Mouse (Mus musculus) midbrain, embryonic 16.5 days (tissue): ENCODE data around the gene Desi1. TPM values are rescaled to one million over a fixed set of nuclear protein-coding genes. Genes with fewer than 3 reads are reported as not detected.
"Not testable (repeated sequence)": the region's sequence is repeated elsewhere in the genome, so short reads cannot be mapped to it uniquely, and the experiment has no call there.

Experiments used
- ATAC-seq: fragments of 200-750 bp; cut with Nextera tagmentation; 2 replicates; pipeline ENCODE4 v1.8.0; 2017; ENCODE audit warnings: moderate TSS enrichment
- H3K27ac ChIP-seq: fragments of 300-500 bp; sonication (generic); 2 replicates; pipeline ENCODE4 v1.5.1; 2014; ENCODE audit warnings: mild to moderate bottlenecking, low read length, mixed read lengths
- H3K27me3 ChIP-seq: fragments of 300-500 bp; sonication (generic); 2 replicates; pipeline ENCODE4 v1.6.1; 2014; ENCODE audit warnings: low read depth, low read length, mixed read lengths; ENCODE audit not compliant: control insufficient read depth, insufficient read depth
- H3K36me3 ChIP-seq: fragments of 300-500 bp; sonication (generic); 2 replicates; pipeline ENCODE4 v1.6.1; 2014; ENCODE audit warnings: mild to moderate bottlenecking, low read length, moderate library complexity, mixed read lengths; ENCODE audit not compliant: control insufficient read depth, insufficient read depth
- H3K4me1 ChIP-seq: fragments of 300-500 bp; sonication (generic); 2 replicates; pipeline ENCODE4 v1.6.1; 2014; ENCODE audit warnings: mild to moderate bottlenecking, low read length, mixed read lengths; ENCODE audit not compliant: control insufficient read depth, insufficient read depth
- H3K4me2 ChIP-seq: fragments of 300-500 bp; sonication (generic); 2 replicates; pipeline ENCODE4 v1.6.1; 2014; ENCODE audit warnings: mild to moderate bottlenecking, low read length, mixed read lengths
- H3K4me3 ChIP-seq: fragments of 300-500 bp; sonication (generic); 2 replicates; pipeline ENCODE4 v1.5.1; 2014; ENCODE audit warnings: low read depth, mild to moderate bottlenecking, low read length, moderate library complexity, mixed read lengths
- H3K9ac ChIP-seq: fragments of 300-500 bp; sonication (generic); 2 replicates; pipeline ENCODE4 v1.6.1; 2014; ENCODE audit warnings: low read depth, low read length, mixed read lengths
- H3K9me3 ChIP-seq: fragments of 300-500 bp; sonication (generic); replicated peaks from 2 replicates; pipeline ENCODE4 v1.6.1; 2014; ENCODE audit warnings: mild to moderate bottlenecking, low read length, mixed read lengths; ENCODE audit not compliant: control insufficient read depth, poor library complexity, severe bottlenecking
- WGBS: fragments of 180-500 bp; shearing (Covaris S2); extraction: QIAGEN DNeasy Blood & Tissue Kit; methylation state at CpG from one replicate; pipeline ENCODE4 v1.1.7; 2014; 5-methylcytosine and 5-hydroxymethylcytosine counted together
- polyA plus RNA-seq: library from polyadenylated mRNA; unstranded; fragments of >200 nt; fragmentation: Nextera tagmentation; extraction: Ambion mirVana; gene quantifications from 2 replicates; pipeline ENCODE4 v1.2.1, GENCODE M21; 2015

Desi1 gene
- polyA plus RNA-seq, 1 experiment from 2014 or later: 47.2 TPM

- ATAC-seq: no peak
- H3K27me3 ChIP-seq: no peaks in the 10 kb centered on the region
- H3K27ac ChIP-seq: no peak overlapping the region
- H3K9me3 ChIP-seq: no peaks in the 10 kb centered on the region
- no peak overlapping the region for H3K4me2 ChIP-seq
- H3K9ac ChIP-seq: no peak overlapping the region
- H3K36me3 ChIP-seq: no peaks in the 10 kb centered on the region
- no peaks in the 10 kb centered on the region for H3K4me1 ChIP-seq
- no peak overlapping the region for H3K4me3 ChIP-seq
- 70% methylated on average over 1 of the region's 1 CpGs for WGBS
Measured at GRCm38 (mm10) chr15:81982173-81982572, 51.5 kb downstream of the Desi1 start.

DNA sequence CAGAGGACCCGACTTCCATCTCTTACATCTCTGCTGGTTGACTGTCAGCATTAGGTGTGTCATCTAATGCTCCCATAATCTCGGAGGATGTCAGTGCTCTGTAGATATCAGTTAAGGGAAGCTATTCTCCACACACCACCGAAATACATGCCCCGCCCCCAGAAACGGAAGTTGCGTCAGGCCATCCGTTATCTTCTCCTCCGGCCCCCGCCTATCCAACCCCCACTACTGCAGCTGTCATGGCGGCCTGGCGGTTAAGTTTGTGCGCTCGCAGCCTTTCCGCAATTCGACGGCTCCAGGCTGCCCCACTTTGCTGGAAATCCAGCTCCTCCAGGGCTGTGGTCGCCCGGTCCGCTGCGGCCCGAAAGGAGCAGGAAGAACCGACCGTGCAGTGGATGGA, 53.3 kb downstream of the Desi1 start, which contains the start of gene 1700029P11Rik:
1700029P11Rik (plus strand) TSS at position 220 of the 400 bp plus-strand sequence.
- ATAC-seq: no peak
- no peaks in the 10 kb centered on the region for H3K4me1 ChIP-seq
- no peaks in the 10 kb centered on the region for H3K9me3 ChIP-seq
- no peak within 1 kb of the TSS for H3K27ac ChIP-seq
- H3K27me3 ChIP-seq: no peaks in the 10 kb centered on the region
- no peak within 1 kb of the TSS for H3K9ac ChIP-seq
- no peak within 1 kb of the TSS for H3K4me3 ChIP-seq
- no peaks in the 10 kb centered on the region for H3K36me3 ChIP-seq
- 96% methylated on average over 23 of the region's 23 CpGs for WGBS
- no peak within 1 kb of the TSS for H3K4me2 ChIP-seq

- H3K27ac ChIP-seq, H3K4me3 ChIP-seq, H3K9me3 ChIP-seq, H3K9ac ChIP-seq, H3K4me1 ChIP-seq, H3K4me2 ChIP-seq, H3K27me3 ChIP-seq, H3K36me3 ChIP-seq, ATAC-seq: not testable (repeated sequence)
- WGBS: 93% methylated on average over 8 of the region's 8 CpGs
Measured at GRCm38 (mm10) chr15:81975156-81975555, 58.5 kb downstream of the Desi1 start.

DNA sequence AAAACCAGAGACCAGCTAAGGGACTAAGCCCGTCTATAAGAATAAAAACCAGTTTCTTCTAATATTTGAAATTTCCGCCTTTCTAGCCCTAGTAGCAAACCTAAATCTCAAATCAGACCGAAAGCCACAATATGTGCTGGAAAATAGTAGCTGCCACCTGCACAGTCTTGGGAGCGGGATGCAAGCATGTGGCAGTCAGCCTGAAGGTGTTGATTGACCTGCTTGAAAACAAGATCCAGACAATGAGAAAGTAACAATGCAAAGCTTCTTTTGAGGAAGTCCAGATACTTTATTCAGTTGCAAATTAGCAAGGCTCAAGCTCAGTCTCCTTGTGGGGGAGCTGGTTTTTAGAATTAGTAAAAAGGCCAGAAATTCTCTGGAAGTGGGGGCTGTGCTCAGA, 63.2 kb downstream of the Desi1 start:
- 76% methylated on average over 4 of the region's 4 CpGs for WGBS
- H3K27ac ChIP-seq, H3K4me3 ChIP-seq, H3K36me3 ChIP-seq, ATAC-seq, H3K4me2 ChIP-seq, H3K4me1 ChIP-seq, H3K27me3 ChIP-seq, H3K9ac ChIP-seq, H3K9me3 ChIP-seq: not testable (repeated sequence)

DNA sequence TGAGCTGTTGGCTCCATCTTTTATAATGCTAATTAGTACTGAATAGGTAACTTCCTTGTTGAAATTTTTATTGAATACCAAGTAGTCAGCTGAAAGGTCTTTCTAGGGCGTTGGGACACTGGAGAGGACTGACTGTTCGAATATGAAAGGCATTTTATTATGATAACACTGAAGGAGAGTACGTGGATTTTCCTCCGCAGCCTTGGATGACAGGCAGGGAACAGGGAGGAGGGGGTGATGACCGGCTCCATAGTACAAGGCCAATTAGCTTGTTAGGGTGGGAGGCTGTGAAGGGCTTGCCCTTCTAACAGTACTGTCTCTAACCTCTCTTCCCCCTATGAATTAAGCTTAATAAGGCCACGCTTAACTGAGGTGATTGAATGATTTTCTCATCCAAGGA, 64.0 kb downstream of the Desi1 start:
- H3K4me3 ChIP-seq, H3K9ac ChIP-seq, H3K36me3 ChIP-seq, H3K27me3 ChIP-seq, H3K9me3 ChIP-seq, ATAC-seq, H3K4me1 ChIP-seq, H3K27ac ChIP-seq, H3K4me2 ChIP-seq: not testable (repeated sequence)
- 67% methylated on average over 6 of the region's 6 CpGs for WGBS

DNA sequence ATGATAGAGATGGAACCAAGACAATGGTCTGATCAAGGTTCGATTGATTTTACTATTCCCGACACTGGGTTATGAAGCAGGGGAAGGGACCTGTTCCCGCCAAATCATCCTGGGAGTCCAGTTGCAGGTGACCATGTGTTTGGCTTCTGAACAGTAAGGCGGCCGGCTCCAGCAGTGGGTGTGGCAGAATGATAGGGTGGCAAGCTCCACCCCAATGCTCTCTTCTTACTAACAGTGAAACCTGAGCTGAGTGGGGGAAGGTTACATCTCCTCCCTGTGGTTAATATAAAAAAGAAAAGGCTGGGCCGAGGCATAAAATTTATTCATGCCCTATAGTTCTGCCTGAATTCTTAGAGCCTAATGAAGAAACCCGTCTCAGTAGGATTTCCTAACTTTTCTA, 64.5 kb downstream of the Desi1 start:
- H3K9me3 ChIP-seq: no peaks in the 10 kb centered on the region
- no peaks in the 10 kb centered on the region for H3K4me1 ChIP-seq
- ATAC-seq: no peak
- no peak overlapping the region for H3K27ac ChIP-seq
- no peak overlapping the region for H3K9ac ChIP-seq
- no peaks in the 10 kb centered on the region for H3K36me3 ChIP-seq
- no peaks in the 10 kb centered on the region for H3K27me3 ChIP-seq
- H3K4me3 ChIP-seq: no peak overlapping the region
- H3K4me2 ChIP-seq: no peak overlapping the region
- 73% methylated on average over 7 of the region's 7 CpGs for WGBS

DNA sequence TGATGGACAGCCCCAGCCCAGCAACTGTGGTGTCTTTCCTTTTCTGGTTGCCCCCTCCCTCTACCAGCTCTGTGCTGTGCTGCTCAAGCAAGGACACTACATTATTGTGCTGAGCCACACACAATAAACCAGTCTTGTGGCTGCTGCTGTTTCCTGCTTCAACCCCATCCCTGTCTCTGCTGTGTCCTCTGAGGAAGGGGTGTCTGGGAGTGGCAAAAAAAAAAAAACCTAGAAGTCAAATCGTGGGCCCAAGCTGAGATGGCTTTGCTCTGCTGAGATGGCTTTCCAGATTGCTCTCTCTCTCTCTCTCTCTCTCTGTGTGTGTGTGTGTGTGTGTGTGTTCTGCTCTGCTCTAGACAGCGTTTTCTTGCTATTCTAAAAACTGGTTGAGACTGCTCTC, 65.2 kb downstream of the Desi1 start:
- ATAC-seq: no peak
- 74% methylated on average over 2 of the region's 2 CpGs for WGBS

GRCm38 (mm10) chr15:81967821-81968220, 65.8 kb downstream of the Desi1 start:
- Histone ChIP-seq H3K9ac (no peak overlapping the region), H3K36me3 (no peaks in the 10 kb centered on the region), H3K4me3 (no peak overlapping the region), H3K4me2 (no peak overlapping the region), H3K4me1 (no peaks in the 10 kb centered on the region), H3K27me3 (no peaks in the 10 kb centered on the region), H3K27ac (no peak overlapping the region), H3K9me3 (no peaks in the 10 kb centered on the region)
- ATAC-seq: no peak
- 87% methylated on average over 5 of the region's 5 CpGs for WGBS

More for the DNA sequence above, 65.2 kb downstream of the Desi1 start:
- no peak overlapping the region for H3K27ac ChIP-seq
- no peak overlapping the region for H3K4me3 ChIP-seq
- H3K9me3 ChIP-seq: no peaks in the 10 kb centered on the region
- H3K4me2 ChIP-seq: no peak overlapping the region
- H3K4me1 ChIP-seq: no peaks in the 10 kb centered on the region
- no peak overlapping the region for H3K9ac ChIP-seq
- no peaks in the 10 kb centered on the region for H3K36me3 ChIP-seq
- no peaks in the 10 kb centered on the region for H3K27me3 ChIP-seq

DNA sequence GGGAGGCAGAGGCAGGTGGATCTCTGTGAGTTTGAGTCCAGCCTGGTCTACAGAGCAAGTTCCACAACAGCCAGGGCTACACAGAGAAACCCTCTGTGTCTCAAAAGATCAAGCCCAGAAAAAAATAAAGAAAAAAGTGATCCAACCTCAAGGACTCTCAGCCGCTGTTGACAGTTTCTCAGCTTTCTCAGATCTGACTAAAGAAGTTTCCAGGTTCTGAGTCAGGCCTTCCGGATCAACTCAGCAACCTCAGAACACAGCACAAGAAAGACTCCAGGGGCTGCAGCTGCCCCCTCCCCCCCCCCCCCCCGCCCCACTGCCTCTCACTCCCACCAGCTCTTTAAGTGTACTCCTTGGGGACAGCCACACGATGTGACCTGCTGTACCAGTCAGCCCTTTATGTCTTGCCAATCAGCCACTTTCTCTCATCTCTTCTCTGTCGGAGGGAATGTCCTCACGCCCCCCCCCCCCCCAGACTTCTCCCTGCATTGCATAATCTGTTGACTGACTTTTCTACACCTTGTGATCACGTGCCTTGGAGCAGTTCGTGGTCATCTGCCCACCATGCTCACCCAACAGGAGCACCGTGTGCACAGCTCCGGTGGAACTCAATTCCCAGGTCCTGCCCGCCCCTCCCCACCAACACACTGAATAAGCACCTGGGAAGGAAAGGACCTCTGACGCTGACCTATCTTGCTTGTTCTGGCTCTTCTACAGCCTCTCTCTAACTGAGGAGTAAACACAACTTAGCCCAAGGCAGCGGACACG, 67.4 kb downstream of the Desi1 start:
- ATAC-seq: no peak
- no peaks in the 10 kb centered on the region for H3K4me1 ChIP-seq
- H3K27me3 ChIP-seq: no peaks in the 10 kb centered on the region
- H3K4me2 ChIP-seq: no peak overlapping the region
- H3K36me3 ChIP-seq: no peaks in the 10 kb centered on the region
- 83% methylated on average over 12 of the region's 14 CpGs for WGBS
- H3K27ac ChIP-seq: no peak overlapping the region
- no peaks in the 10 kb centered on the region for H3K9me3 ChIP-seq
- H3K4me3 ChIP-seq: no peak overlapping the region
- no peak overlapping the region for H3K9ac ChIP-seq
